Mouse (Mus musculus) megakaryocyte, embryonic 14.5 days (primary cell): ENCODE measurements around the gene Dab1.

Experiments used
- FLI1 ChIP-seq: IDR thresholded peaks from 2 replicates; pipeline ENCODE4 v1.6.1; 2012; ENCODE audit warnings: low read length, inconsistent platforms, mixed read lengths
- GATA1 ChIP-seq: IDR thresholded peaks from 3 replicates; pipeline ENCODE4 v1.6.1; 2012; ENCODE audit warnings: mixed read lengths, low read length, inconsistent platforms, borderline replicate concordance

DNA sequence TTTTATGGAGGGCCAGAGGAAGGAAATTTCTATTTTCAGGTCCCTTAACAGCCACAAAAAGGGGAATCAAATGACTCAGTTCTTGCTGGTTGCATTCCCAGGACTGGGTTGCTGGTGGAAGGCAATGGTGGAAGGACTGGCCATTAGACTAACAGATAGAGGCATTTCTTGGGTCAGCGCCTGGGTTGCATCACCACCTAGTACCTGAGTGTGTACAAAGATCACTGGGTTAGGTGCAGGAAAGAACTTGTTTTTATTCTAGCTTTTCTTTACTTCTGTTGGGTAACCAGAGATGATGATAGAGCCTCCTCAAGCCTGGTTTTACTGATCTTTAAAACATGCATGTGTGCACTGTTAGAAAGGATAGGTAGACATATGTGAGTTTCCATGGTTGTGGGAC lies 864.8 kb downstream of the Dab1 start:
- TF ChIP-seq GATA1 (no peak), FLI1 (no peak)
